Mouse (Mus musculus) ES-E14 (cell line): ENCODE results near the gene Gpa33. TPM values are rescaled to one million over a fixed set of nuclear protein-coding genes. Genes with fewer than 3 reads are reported as not detected.

Source experiments
- DNase-seq: peaks from one replicate; pipeline ENCODE4 v3.0.0-alpha.2; 2013; ENCODE audit warnings: low read depth, low spot score
- H3K27ac ChIP-seq: 2 replicates; pipeline ENCODE4 v1.5.1; 2012; ENCODE audit warnings: low read depth, mild to moderate bottlenecking, low read length, moderate library complexity, mixed read lengths; ENCODE audit not compliant: poor library complexity, insufficient read depth, severe bottlenecking
- H3K36me3 ChIP-seq: 2 replicates; pipeline ENCODE4 v1.6.1; 2012; ENCODE audit warnings: mild to moderate bottlenecking, low read length, moderate library complexity, mixed read lengths; ENCODE audit not compliant: control insufficient read depth, poor library complexity, insufficient read depth, severe bottlenecking
- H3K4me1 ChIP-seq, 2 experiments: fragments of 150-350 bp in 1 of 2; sonication (generic) in 1 of 2; 2 replicates each; pipeline ENCODE4 v1.6.1; 2012; ENCODE audit warnings: low read length in 2 of 2, mild to moderate bottlenecking in 1 of 2, mixed read lengths in 1 of 2; ENCODE audit not compliant: control insufficient read depth in 2 of 2, insufficient read depth in 2 of 2, poor library complexity in 1 of 2
- H3K4me3 ChIP-seq, 2 experiments: fragments of 150-350 bp in 1 of 2; sonication (generic) in 1 of 2; 2 replicates each; pipeline ENCODE4 v1.5.1; 2012; ENCODE audit warnings: low read length in 2 of 2, low read depth in 1 of 2, mild to moderate bottlenecking in 1 of 2, mixed read lengths in 1 of 2; ENCODE audit not compliant: insufficient read depth in 1 of 2, poor library complexity in 1 of 2, severe bottlenecking in 1 of 2
- H3K9ac ChIP-seq: 2 replicates; pipeline ENCODE4 v1.6.1; 2012; ENCODE audit warnings: low read depth, mild to moderate bottlenecking, low read length, mixed read lengths; ENCODE audit not compliant: poor library complexity, insufficient read depth, severe bottlenecking
- H3K9me3 ChIP-seq: fragments of 150-350 bp; sonication (generic); 2 replicates; pipeline ENCODE4 v1.6.1; 2012; ENCODE audit warnings: low read depth, mild to moderate bottlenecking, low read length; ENCODE audit not compliant: control insufficient read depth, insufficient read depth
- CHD2 ChIP-seq: IDR thresholded peaks from 2 replicates; pipeline ENCODE4 v1.6.1; 2014; ENCODE audit warnings: mild to moderate bottlenecking, low read depth, low read length, inconsistent platforms
- HCFC1 ChIP-seq: IDR thresholded peaks from 2 replicates; pipeline ENCODE4 v1.6.1; 2012; ENCODE audit warnings: low read length, inconsistent platforms, borderline replicate concordance; ENCODE audit not compliant: insufficient read depth
- MAFK ChIP-seq: IDR thresholded peaks from 2 replicates; pipeline ENCODE4 v1.6.1; 2014; ENCODE audit warnings: mild to moderate bottlenecking, low read depth, low read length, inconsistent platforms; ENCODE audit not compliant: insufficient read depth
- ZC3H11A ChIP-seq: IDR thresholded peaks from 2 replicates; pipeline ENCODE4 v1.6.1; 2012; ENCODE audit warnings: low read depth, mild to moderate bottlenecking, inconsistent platforms, low read length, borderline replicate concordance
- ZNF384 ChIP-seq: IDR thresholded peaks from 2 replicates; pipeline ENCODE4 v1.6.1; 2012; ENCODE audit warnings: low read depth, low read length, inconsistent platforms
- in situ Hi-C, 2 experiments: fragments of 600-800 bp; cut with MboI; formaldehyde crosslinking; loops; one replicate each; pipeline ENCODE4 v1.15.1; 2025; ENCODE audit warnings: low sequenced_read_pairs in 2 of 2, inconsistent platforms in 1 of 2; ENCODE audit not compliant: unreplicated experiment in 2 of 2
- total RNA-seq: library from RNA; depleted of rRNA; stranded (reverse); fragments of 300-350 nt; gene quantifications from 2 replicates; pipeline ENCODE4 v1.2.3, GENCODE M21; 2012

Gene Gpa33
- total RNA-seq, 1 experiment, result 68.0 TPM

DNA sequence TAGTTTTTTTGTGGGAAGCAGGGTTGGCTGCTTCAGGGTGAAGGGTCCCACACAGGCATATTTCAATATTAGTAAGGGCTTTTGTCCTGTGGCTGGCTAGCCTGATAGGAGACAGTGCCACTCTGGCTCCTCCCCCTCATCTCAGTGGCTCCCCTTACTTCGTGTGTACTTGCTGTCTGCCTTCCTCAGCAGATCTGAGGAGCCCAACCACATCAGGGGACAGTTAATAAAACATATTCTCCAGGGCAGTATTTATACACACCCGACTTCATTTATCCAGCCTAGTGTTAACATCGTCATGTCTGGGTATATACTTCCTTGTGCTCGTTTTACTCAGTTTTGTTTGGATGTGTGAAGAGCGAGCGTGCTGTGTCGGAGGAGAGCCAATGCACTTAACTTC is 7.9 kb upstream of the Gpa33 start:
- in situ Hi-C loops, result no loop called here
- Histone ChIP-seq H3K27ac (no peak overlapping the region), H3K9ac (no peak overlapping the region), H3K4me1 (peaks cover 13 to 15% of the 10 kb centered on the region in 2 experiments), H3K9me3 (no peaks in the 10 kb centered on the region), H3K36me3 (peaks cover 6% of the 10 kb centered on the region; the same call in 1 of the 2 replicates), H3K4me3 (no peak overlapping the region)
- no peak for DNase-seq
- TF ChIP-seq CHD2 (no peak), ZNF384 (no peak), MAFK (no peak), ZC3H11A (no peak), HCFC1 (no peak)

DNA sequence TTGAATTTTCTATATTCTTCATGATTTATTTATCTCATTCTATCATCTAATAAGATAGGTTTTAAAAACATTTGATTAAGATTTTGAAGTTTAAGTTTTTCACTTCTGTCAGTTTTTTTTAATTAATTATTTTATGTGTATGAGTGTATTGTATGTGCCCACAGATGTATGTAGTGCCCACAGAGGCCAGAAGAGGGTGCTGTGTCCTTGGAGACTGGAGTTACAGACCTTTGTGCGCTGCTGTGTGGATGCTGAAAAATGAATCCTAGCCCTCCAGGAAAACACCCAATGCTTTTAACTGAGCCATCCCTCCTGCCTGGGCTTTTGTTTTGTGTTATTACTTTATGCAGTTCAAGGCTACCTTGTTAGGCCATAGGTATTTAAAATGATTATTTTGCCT is 7.0 kb upstream of the Gpa33 start:
- Histone ChIP-seq H3K9me3 (no peaks in the 10 kb centered on the region), H3K4me3 (no peak overlapping the region), H3K27ac (peak overlapping the region; percentile 100; the same call in 1 of the 2 replicates), H3K9ac (no peak overlapping the region), H3K4me1 (peaks cover 15 to 16% of the 10 kb centered on the region in 2 experiments), H3K36me3 (peaks cover 6% of the 10 kb centered on the region; the same call in 1 of the 2 replicates)
- in situ Hi-C loops, result no loop called here
- DNase-seq, result peak; percentile 80
- TF ChIP-seq HCFC1 (no peak), ZNF384 (0 out of 2 replicates have a peak, but pooled peaks have one; percentile 29), ZC3H11A (peak; percentile 89), MAFK (no peak)

DNA sequence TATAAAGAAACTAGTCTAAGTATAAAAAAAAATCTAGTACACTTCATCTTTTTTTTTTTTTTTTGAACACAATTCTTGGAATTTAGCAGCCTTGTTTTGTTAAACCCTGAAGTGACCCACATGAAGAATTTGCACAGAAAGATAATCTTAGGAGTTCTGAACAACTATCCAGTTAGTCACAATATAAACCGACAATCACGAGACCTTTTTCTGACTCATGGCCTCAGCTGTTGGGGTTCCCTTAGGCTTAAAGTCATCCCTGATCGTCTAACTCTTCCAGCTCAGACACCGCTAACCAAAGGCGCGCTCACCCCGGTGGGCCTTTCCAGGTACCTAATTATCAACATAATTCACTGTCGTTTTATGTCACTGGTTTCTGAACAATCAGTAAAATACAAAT is 6.3 kb upstream of the Gpa33 start:
- in situ Hi-C loops, result no loop called here
- no peak for DNase-seq
- Histone ChIP-seq H3K36me3 (peaks cover 4% of the 10 kb centered on the region; the same call in 1 of the 2 replicates), H3K27ac (peak overlapping the region; percentile 100), H3K4me3 (peak overlapping the region in 1 of 2 experiments; percentile 25; a peak in 2 of 4 replicates), H3K9me3 (no peaks in the 10 kb centered on the region), H3K9ac (peak overlapping the region; percentile 58; the same call in 1 of the 2 replicates), H3K4me1 (peaks cover 12 to 16% of the 10 kb centered on the region in 2 experiments)
- TF ChIP-seq ZNF384 (no peak), CHD2 (no peak), HCFC1 (no peak)

DNA sequence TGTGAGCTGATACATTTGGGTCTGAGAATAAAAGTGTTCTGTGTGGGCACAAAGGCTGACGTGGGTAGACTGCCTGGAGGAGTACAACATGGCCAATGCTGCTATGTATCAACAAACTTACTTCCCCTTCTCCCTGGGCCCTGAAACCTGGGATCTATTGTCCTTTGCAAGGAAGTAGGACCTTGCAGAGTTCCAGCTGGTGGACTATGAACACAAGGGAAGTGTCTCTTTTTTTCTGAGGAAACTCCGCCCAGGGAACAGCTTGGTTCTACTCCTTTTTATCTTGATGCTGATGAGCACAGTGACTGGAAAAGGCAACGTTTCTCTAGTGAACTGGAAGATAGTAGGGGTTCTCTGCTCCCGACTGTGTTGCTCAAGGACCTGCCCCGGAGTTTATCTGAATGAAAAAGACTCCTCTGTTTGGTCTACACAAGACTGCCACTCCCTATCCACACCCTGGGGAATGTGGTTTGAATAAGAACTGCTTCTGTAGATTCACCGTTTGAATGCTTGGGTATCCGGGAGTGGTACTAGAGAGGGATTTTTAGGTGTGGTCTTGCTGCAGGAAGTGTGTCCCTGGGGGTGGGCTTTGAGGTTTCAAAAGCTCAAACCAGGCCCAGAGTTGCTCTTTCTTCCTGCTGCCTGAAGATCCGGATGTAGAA is 5.0 kb upstream of the Gpa33 start:
- Histone ChIP-seq H3K4me1 (peaks cover 11 to 16% of the 10 kb centered on the region in 2 experiments), H3K27ac (peak overlapping the region; percentile 100), H3K36me3 (peaks cover 4% of the 10 kb centered on the region; the same call in 1 of the 2 replicates), H3K9me3 (no peaks in the 10 kb centered on the region), H3K9ac (peak overlapping the region; percentile 65), H3K4me3 (peak overlapping the region; percentile 1 to 50; a peak in 2 of 4 replicates)
- peak; percentile 88 for DNase-seq
- TF ChIP-seq ZC3H11A (no peak), CHD2 (peak; percentile 56; the same call in 1 of the 2 replicates), MAFK (no peak), ZNF384 (peak; percentile 91), HCFC1 (no peak; the same call in 1 of the 2 replicates)
- in situ Hi-C loops, result no loop called here
